Mouse (Mus musculus): Measurements from ENCODE around the gene Ssbp1. TPM values are rescaled to one million over a fixed set of nuclear protein-coding genes. Genes with fewer than 3 reads are reported as not detected.

Gene Ssbp1
- polyA plus RNA-seq, 1 experiment: 6.4 TPM

- DNase-seq (ENCODE audit: low read depth, low spot score): no peak
Measured at GRCm38 (mm10) chr6:40448626-40449025, 22.5 kb upstream of the Ssbp1 start.

GRCm38 (mm10) chr6:40454436-40455041, 16.6 kb upstream of the Ssbp1 start:
- 12% methylated on average over 7 of the region's 7 CpGs for WGBS
- DNase-seq (ENCODE audit: low read depth, low spot score): no peak

- no peak for DNase-seq (ENCODE audit: low read depth, low spot score)
- 56% methylated on average over 6 of the region's 6 CpGs for WGBS
Measured at GRCm38 (mm10) chr6:40465710-40466109, 5.4 kb upstream of the Ssbp1 start.

- WGBS: under 1% methylated on average over 7 of the region's 7 CpGs
Measured at GRCm38 (mm10) chr6:40471720-40472010, 513 bp downstream of the Ssbp1 start.

GRCm38 (mm10) chr6:40476132-40476531, 5.0 kb downstream of the Ssbp1 start:
- WGBS: 84% methylated on average over 4 of the region's 4 CpGs
- DNase-seq (ENCODE audit: low read depth, low spot score): no peak

More at GRCm38 (mm10) chr6:40471720-40472010, 513 bp downstream of the Ssbp1 start:
- peak; percentile 11 for DNase-seq (ENCODE audit: low read depth, low spot score)

- WGBS: 80% methylated on average over 1 of the region's 1 CpGs
- no peak for DNase-seq (ENCODE audit: low read depth, low spot score)
Measured at GRCm38 (mm10) chr6:40479705-40480104, 8.6 kb downstream of the Ssbp1 start.

- DNase-seq (ENCODE audit: low read depth, low spot score): no peak
- 92% methylated on average over 5 of the region's 5 CpGs for WGBS
Measured at GRCm38 (mm10) chr6:40482318-40482717, 11.2 kb downstream of the Ssbp1 start.

GRCm38 (mm10) chr6:40490933-40491332, 19.8 kb downstream of the Ssbp1 start, which contains the start of gene Tas2r137:
Gene Tas2r137, plus strand, starts transcription at chr6:40491233.
- DNase-seq (ENCODE audit: low read depth, low spot score): no peak

- no peak for DNase-seq (ENCODE audit: low read depth, low spot score)
- WGBS: 87% methylated on average over 3 of the region's 3 CpGs
Measured at GRCm38 (mm10) chr6:40493229-40493628, 22.1 kb downstream of the Ssbp1 start, which contains the start of gene Tas2r108. Gene Tas2r108, plus strand, starts transcription at chr6:40493529.

GRCm38 (mm10) chr6:40519408-40519807, 48.3 kb downstream of the Ssbp1 start, which contains the start of gene Prss37:
Gene Prss37, minus strand, starts transcription at chr6:40519508.
- WGBS: 81% methylated on average over 1 of the region's 1 CpGs

More at GRCm38 (mm10) chr6:40519408-40519807, 48.3 kb downstream of the Ssbp1 start, which contains the start of gene Prss37:
- no peak for DNase-seq (ENCODE audit: low read depth, low spot score)

Other genes starting within 250 kb of the Ssbp1 start
- gene Agk, start 146.2 kb upstream of the Ssbp1 start, polyA plus RNA-seq (2012; rRNA removed): 7.7 and 8.4 TPM in 2 replicates
- gene E330009J07Rik, start 35.2 kb upstream of the Ssbp1 start, polyA plus RNA-seq (2012; rRNA removed): 2.9 and 5.7 TPM in 2 replicates
- not detected in 2 replicates for gene Wee2, start 32.3 kb upstream of the Ssbp1 start, polyA plus RNA-seq (2012; rRNA removed)
- not detected in 2 replicates for gene Tas2r137, start 19.9 kb downstream of the Ssbp1 start, polyA plus RNA-seq (2012; rRNA removed)
- not detected in 2 replicates for gene Tas2r108, start 22.2 kb downstream of the Ssbp1 start, polyA plus RNA-seq (2012; rRNA removed)
- not detected in 2 replicates for gene Prss37, start 48.2 kb downstream of the Ssbp1 start, polyA plus RNA-seq (2012; rRNA removed)
- not detected in 2 replicates for gene Olfr461, start 83.7 kb downstream of the Ssbp1 start, polyA plus RNA-seq (2012; rRNA removed)
- gene Olfr460, start 98.1 kb downstream of the Ssbp1 start, polyA plus RNA-seq (2012; rRNA removed): not detected in 2 replicates
- gene Clec5a, start 114.5 kb downstream of the Ssbp1 start, polyA plus RNA-seq (2012; rRNA removed): 0.35 and 0.43 TPM in 2 replicates
- gene Tas2r138, start 142.0 kb downstream of the Ssbp1 start, polyA plus RNA-seq (2012; rRNA removed): not detected in 2 replicates
- 237 and 588 TPM in 2 replicates for gene Mgam, start 157.5 kb downstream of the Ssbp1 start, polyA plus RNA-seq (2012; rRNA removed)